Mouse (Mus musculus) MEL (cell line): ENCODE results near the gene Slfn8. TPM values are rescaled to one million over a fixed set of nuclear protein-coding genes. Genes with fewer than 3 reads are reported as not detected.

Experiments
- DNase-seq: peaks from one replicate; pipeline ENCODE4 v3.0.0; 2011; ENCODE audit warnings: low read depth, low spot score
- H3K27ac ChIP-seq: 2 replicates; pipeline ENCODE4 v1.5.1; 2012; ENCODE audit warnings: low read depth, mild to moderate bottlenecking, control low read depth, low read length, moderate library complexity; ENCODE audit not compliant: control insufficient read depth
- H3K27me3 ChIP-seq, 2 experiments: fragments of 150-350 bp in 1 of 2; sonication (generic) in 1 of 2; 2 replicates each; pipeline ENCODE4 v1.6.1; 2012; ENCODE audit warnings: low read length in 2 of 2, mild to moderate bottlenecking in 2 of 2, improper control_type of control experiment in 1 of 2, moderate library complexity in 1 of 2; ENCODE audit not compliant: insufficient read depth in 2 of 2, control insufficient read depth in 1 of 2
- H3K36me3 ChIP-seq, 2 experiments: 2 replicates each; pipeline ENCODE4 v1.6.1; 2012 to 2014; ENCODE audit warnings: low read length in 2 of 2, improper control_type of control experiment in 1 of 2, inconsistent platforms in 1 of 2, mild to moderate bottlenecking in 1 of 2; ENCODE audit not compliant: insufficient read depth in 2 of 2, control insufficient read depth in 1 of 2
- H3K4me1 ChIP-seq, 2 experiments: fragments of 150-350 bp in 1 of 2; sonication (generic) in 1 of 2; 2 replicates each; pipeline ENCODE4 v1.6.1; 2012; ENCODE audit warnings: low read length in 2 of 2, improper control_type of control experiment in 1 of 2, mild to moderate bottlenecking in 1 of 2; ENCODE audit not compliant: insufficient read depth in 2 of 2, control insufficient read depth in 1 of 2
- H3K4me3 ChIP-seq, 2 experiments: fragments of 150-350 bp in 1 of 2; sonication (generic) in 1 of 2; 2 replicates each; pipeline ENCODE4 v1.5.1; 2012; ENCODE audit warnings: low read depth in 2 of 2, low read length in 2 of 2, mild to moderate bottlenecking in 2 of 2, moderate library complexity in 2 of 2, control low read depth in 1 of 2, improper control_type of control experiment in 1 of 2; ENCODE audit not compliant: control insufficient read depth in 1 of 2, insufficient read depth in 1 of 2
- H3K79me2 ChIP-seq: 2 replicates; pipeline ENCODE4 v1.6.1; 2012; ENCODE audit warnings: mild to moderate bottlenecking, low read length, moderate library complexity; ENCODE audit not compliant: control insufficient read depth, poor library complexity, insufficient read depth
- H3K9ac ChIP-seq: 2 replicates; pipeline ENCODE4 v1.6.1; 2012; ENCODE audit warnings: low read depth, mild to moderate bottlenecking, control low read depth, low read length, moderate library complexity; ENCODE audit not compliant: control insufficient read depth, poor library complexity, severe bottlenecking
- H3K9me3 ChIP-seq: fragments of 150-350 bp; sonication (generic); replicated peaks from 2 replicates; pipeline ENCODE4 v1.6.1; 2012; ENCODE audit warnings: mild to moderate bottlenecking, low read length, improper control_type of control experiment, moderate library complexity; ENCODE audit not compliant: insufficient read depth
- BHLHE40 ChIP-seq: IDR thresholded peaks from 2 replicates; pipeline ENCODE4 v1.6.1; 2012; ENCODE audit warnings: low read depth, mild to moderate bottlenecking, inconsistent platforms, low read length, improper control_type of control experiment, borderline replicate concordance
- CHD2 ChIP-seq: IDR thresholded peaks from 2 replicates; pipeline ENCODE4 v1.6.1; 2011; ENCODE audit warnings: low read length, improper control_type of control experiment
- CTCF ChIP-seq, 3 experiments: IDR thresholded peaks in 2 of 3; conservative IDR thresholded peaks in 1 of 3; 2 replicates each; pipeline ENCODE4 v1.5.1; 2011 to 2012; ENCODE audit warnings: low read length in 3 of 3, low read depth in 2 of 3, mild to moderate bottlenecking in 2 of 3, improper control_type of control experiment in 1 of 3, inconsistent platforms in 1 of 3, mixed read lengths in 1 of 3, moderate library complexity in 1 of 3; ENCODE audit not compliant: control insufficient read depth in 1 of 3, insufficient read depth in 1 of 3, poor library complexity in 1 of 3, severe bottlenecking in 1 of 3
- EP300 ChIP-seq, 2 experiments: IDR thresholded peaks; 2 replicates each; pipeline ENCODE4 v1.6.1; 2011; ENCODE audit warnings: improper control_type of control experiment in 2 of 2, low read length in 2 of 2, low read depth in 1 of 2, mild to moderate bottlenecking in 1 of 2
- GATA1 ChIP-seq: IDR thresholded peaks from 2 replicates; pipeline ENCODE4 v1.6.1; 2011; ENCODE audit warnings: low read depth, low read length, improper control_type of control experiment
- MAX ChIP-seq: IDR thresholded peaks from 2 replicates; pipeline ENCODE4 v1.6.1; 2011; ENCODE audit warnings: low read length, improper control_type of control experiment
- MYC ChIP-seq: IDR thresholded peaks from 2 replicates; pipeline ENCODE4 v1.6.1; 2011; ENCODE audit warnings: low read depth, mild to moderate bottlenecking, low read length, improper control_type of control experiment, moderate library complexity
- NRF1 ChIP-seq: IDR thresholded peaks from 2 replicates; pipeline ENCODE4 v1.6.1; 2014; ENCODE audit warnings: low read depth, mild to moderate bottlenecking, inconsistent platforms, low read length, improper control_type of control experiment, moderate library complexity; ENCODE audit not compliant: poor library complexity, insufficient read depth, severe bottlenecking
- POLR2AphosphoS2 ChIP-seq: IDR thresholded peaks from 2 replicates; pipeline ENCODE4 v1.6.1; 2011; ENCODE audit warnings: low read length, improper control_type of control experiment
- RAD21 ChIP-seq: IDR thresholded peaks from 2 replicates; pipeline ENCODE4 v1.6.1; 2011; ENCODE audit warnings: mild to moderate bottlenecking, low read depth, low read length, improper control_type of control experiment
- SIN3A ChIP-seq: IDR thresholded peaks from 2 replicates; pipeline ENCODE4 v1.6.1; 2012; ENCODE audit warnings: low read length, improper control_type of control experiment, inconsistent platforms
- SMC3 ChIP-seq: IDR thresholded peaks from 2 replicates; pipeline ENCODE4 v1.6.1; 2011; ENCODE audit warnings: low read depth, low read length, improper control_type of control experiment
- TAL1 ChIP-seq: IDR thresholded peaks from 2 replicates; pipeline ENCODE4 v1.6.1; 2012; ENCODE audit warnings: mild to moderate bottlenecking, inconsistent platforms, low read length, moderate library complexity, mixed read lengths
- UBTF ChIP-seq: IDR thresholded peaks from 2 replicates; pipeline ENCODE4 v1.6.1; 2012; ENCODE audit warnings: low read depth, mild to moderate bottlenecking, inconsistent platforms, low read length, improper control_type of control experiment, moderate library complexity, borderline replicate concordance; ENCODE audit not compliant: insufficient read depth
- USF1 ChIP-seq: IDR thresholded peaks from 2 replicates; pipeline ENCODE4 v1.6.1; 2014; ENCODE audit warnings: low read depth, mild to moderate bottlenecking, inconsistent platforms, low read length, improper control_type of control experiment, moderate library complexity
- USF2 ChIP-seq, 2 experiments: IDR thresholded peaks; 2 replicates each; pipeline ENCODE4 v1.6.1; 2011 to 2012; ENCODE audit warnings: improper control_type of control experiment in 2 of 2, low read length in 2 of 2, borderline replicate concordance in 1 of 2, inconsistent platforms in 1 of 2, low read depth in 1 of 2, mild to moderate bottlenecking in 1 of 2; ENCODE audit not compliant: insufficient read depth in 1 of 2
- ZC3H11A ChIP-seq: IDR thresholded peaks from 2 replicates; pipeline ENCODE4 v1.6.1; 2012; ENCODE audit warnings: low read depth, mild to moderate bottlenecking, inconsistent platforms, low read length, improper control_type of control experiment
- ZMIZ1 ChIP-seq: IDR thresholded peaks from 2 replicates; pipeline ENCODE4 v1.6.1; 2012; ENCODE audit warnings: low read depth, mild to moderate bottlenecking, inconsistent platforms, low read length, improper control_type of control experiment, moderate library complexity
- ZNF384 ChIP-seq: IDR thresholded peaks from 2 replicates; pipeline ENCODE4 v1.6.1; 2012; ENCODE audit warnings: low read depth, mild to moderate bottlenecking, inconsistent platforms, low read length, improper control_type of control experiment
- polyA plus RNA-seq, 2 experiments: library from polyadenylated mRNA; stranded (reverse) in 1 of 2; unstranded in 1 of 2; fragments of >175 nt in 1 of 2; fragments of >200 nt in 1 of 2; gene quantifications; 2 replicates each; pipeline versions ENCODE4 v1.2.1 to v1.2.4; 2012; ENCODE audit warnings: low replicate concordance in 2 of 2, low read depth in 1 of 2; ENCODE audit not compliant: insufficient read length in 2 of 2, insufficient read depth in 1 of 2, missing spikeins in 1 of 2
- total RNA-seq: library from RNA; depleted of rRNA; stranded (reverse); fragments of 300-350 nt; gene quantifications from 2 replicates; pipeline ENCODE4 v1.2.3, GENCODE M21; 2012

The Slfn8 gene
- total and polyA plus RNA-seq, 3 experiments: 11.6 to 47.2 (median 11.9) TPM

GRCm38 (mm10) chr11:83063941-83064349 is 43.3 kb upstream of the Slfn8 start:
- peaks cover 3% of the 10 kb centered on the region for H3K79me2 ChIP-seq
- no peak overlapping the region for H3K27ac ChIP-seq
- H3K9ac ChIP-seq: no peak overlapping the region
- peaks cover 6 to 14% of the 10 kb centered on the region in 2 experiments for H3K4me1 ChIP-seq
- H3K27me3 ChIP-seq: no peaks in the 10 kb centered on the region
- no peak for TF ChIP-seq USF1
- TF ChIP-seq MAX: no peak
- TF ChIP-seq UBTF: no peak
- H3K4me3 ChIP-seq: no peak overlapping the region
- no peaks in the 10 kb centered on the region for H3K9me3 ChIP-seq
- no peak for DNase-seq
- H3K36me3 ChIP-seq: peaks cover under 1 to 9% of the 10 kb centered on the region in 2 experiments; a peak in 2 of 4 replicates

DNA sequence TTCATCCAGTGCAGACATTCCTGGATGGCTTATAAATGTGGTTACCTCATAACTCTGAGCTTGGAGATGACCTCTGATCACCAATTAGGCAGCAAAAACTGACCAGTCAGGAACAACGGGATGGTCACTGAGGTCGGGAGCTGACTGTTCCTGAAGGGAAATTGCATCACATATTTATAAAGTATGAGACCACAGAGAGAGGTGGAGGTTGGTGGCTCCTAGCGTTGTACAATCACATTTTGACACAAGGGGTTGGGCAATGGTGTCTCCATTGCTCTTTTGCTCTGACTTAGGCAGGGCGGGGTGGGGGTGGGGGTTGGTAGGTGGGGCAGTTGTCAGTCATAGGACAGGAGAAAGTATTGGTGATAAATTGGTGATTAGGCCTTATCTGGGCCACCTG is 42.5 kb upstream of the Slfn8 start:
- TF ChIP-seq CHD2 (no peak), SIN3A (no peak), GATA1 (no peak), ZC3H11A (no peak), POLR2AphosphoS2 (no peak), ZMIZ1 (no peak), RAD21 (no peak), ZNF384 (no peak), EP300 (IDR thresholded peaks at IDR 0.05; ENCODE audit: low read depth in 1 of 2, low read length in 2 of 2) (no peak), BHLHE40 (no peak), MYC (no peak), NRF1 (no peak), USF2 (IDR thresholded peaks at IDR 0.05; ENCODE audit: borderline replicate concordance in 1 of 2, insufficient read depth in 1 of 2, low read depth in 1 of 2, low read length in 2 of 2) (no peak), SMC3 (no peak), TAL1 (no peak), CTCF (IDR thresholded peaks at IDR 0.05 in 2 of 3, conservative IDR thresholded peaks at IDR 0.05 in 1 of 3; ENCODE audit: control insufficient read depth in 1 of 3, insufficient read depth in 1 of 3, low read depth in 2 of 3, low read length in 3 of 3, poor library complexity in 1 of 3, severe bottlenecking in 1 of 3) (no peak), USF1 (no peak)
- Histone ChIP-seq H3K4me1 (peaks cover 6 to 14% of the 10 kb centered on the region in 2 experiments), H3K79me2 (peaks cover 3% of the 10 kb centered on the region), H3K9me3 (no peaks in the 10 kb centered on the region), H3K27me3 (no peaks in the 10 kb centered on the region), H3K36me3 (peaks cover 1 to 9% of the 10 kb centered on the region in 2 experiments; a peak in 2 of 4 replicates), H3K9ac (no peak overlapping the region), H3K27ac (no peak overlapping the region), H3K4me3 (no peak overlapping the region)
- DNase-seq: no peak
